Mouse (Mus musculus): ENCODE results near the gene Smco4. TPM values are rescaled to one million over a fixed set of nuclear protein-coding genes. Genes with fewer than 3 reads are reported as not detected.

The Smco4 gene
- polyA plus RNA-seq, 1 experiment from 2014 or later = 3.9 TPM

GRCm38 (mm10) chr9:15495921-15496577, 2.8 kb downstream of the Smco4 start:
- no peak for ATAC-seq (replicated peaks; ENCODE audit: low FRiP score, low read depth)
- Histone ChIP-seq H3K4me3 (replicated peaks; ENCODE audit: low read depth, low read length) (no peak overlapping the region), H3K4me2 (ENCODE audit: low read length) (no peak overlapping the region), H3K27me3 (ENCODE audit: insufficient read depth, low read length) (no peaks in the 10 kb centered on the region), H3K9me3 (replicated peaks; ENCODE audit: low read length) (no peaks in the 10 kb centered on the region), H3K9ac (ENCODE audit: low read depth, low read length) (0 out of 2 replicates have a peak overlapping the region, but pooled peaks have one; percentile 19), H3K4me1 (replicated peaks; ENCODE audit: insufficient read depth, low read length) (peaks cover 20% of the 10 kb centered on the region), H3K36me3 (ENCODE audit: insufficient read depth, low read length) (no peaks in the 10 kb centered on the region), H3K27ac (peak overlapping the region; percentile 71)
- no peak for DNase-seq (ENCODE audit: low spot score)
- TF ChIP-seq CTCF (IDR thresholded peaks at IDR 0.05; ENCODE audit: low read depth) = no peak
- WGBS = 35% methylated on average over 8 of the region's 8 CpGs

GRCm38 (mm10) chr9:15500025-15500424, 6.8 kb downstream of the Smco4 start:
- WGBS = 60% methylated on average over 5 of the region's 5 CpGs
- DNase-seq (ENCODE audit: low spot score) = no peak
- Histone ChIP-seq H3K36me3 (ENCODE audit: insufficient read depth, low read length) (no peaks in the 10 kb centered on the region), H3K9ac (ENCODE audit: low read depth, low read length) (no peak overlapping the region), H3K27ac (no peak overlapping the region), H3K4me2 (ENCODE audit: low read length) (no peak overlapping the region), H3K27me3 (ENCODE audit: insufficient read depth, low read length) (no peaks in the 10 kb centered on the region), H3K4me3 (replicated peaks; ENCODE audit: low read depth, low read length) (no peak overlapping the region), H3K9me3 (replicated peaks; ENCODE audit: low read length) (no peaks in the 10 kb centered on the region), H3K4me1 (replicated peaks; ENCODE audit: insufficient read depth, low read length) (peaks cover 39% of the 10 kb centered on the region)
- no peak for ATAC-seq (replicated peaks; ENCODE audit: low FRiP score, low read depth)
- TF ChIP-seq CTCF (IDR thresholded peaks at IDR 0.05; ENCODE audit: low read depth) = no peak

GRCm38 (mm10) chr9:15501319-15502256, 8.4 kb downstream of the Smco4 start:
- H3K36me3 ChIP-seq (ENCODE audit: insufficient read depth, low read length) = no peaks in the 10 kb centered on the region
- 80% methylated on average over 19 of the region's 19 CpGs for WGBS
- H3K4me2 ChIP-seq (ENCODE audit: low read length) = no peak overlapping the region
- H3K4me1 ChIP-seq (replicated peaks; ENCODE audit: insufficient read depth, low read length) = peaks cover 39% of the 10 kb centered on the region
- no peaks in the 10 kb centered on the region for H3K27me3 ChIP-seq (ENCODE audit: insufficient read depth, low read length)
- H3K4me3 ChIP-seq (replicated peaks; ENCODE audit: low read depth, low read length) = no peak overlapping the region
- DNase-seq (ENCODE audit: low spot score) = no peak
- no peak for ATAC-seq (replicated peaks; ENCODE audit: low FRiP score, low read depth)
- peak overlapping the region; percentile 43; the same call in 1 of the 2 replicates for H3K27ac ChIP-seq
- TF ChIP-seq CTCF (IDR thresholded peaks at IDR 0.05; ENCODE audit: low read depth) = no peak
- no peak overlapping the region for H3K9ac ChIP-seq (ENCODE audit: low read depth, low read length)
- no peaks in the 10 kb centered on the region for H3K9me3 ChIP-seq (replicated peaks; ENCODE audit: low read length)

GRCm38 (mm10) chr9:15502476-15502875, 9.2 kb downstream of the Smco4 start:
- no peak overlapping the region for H3K4me2 ChIP-seq (ENCODE audit: low read length)
- 51% methylated on average over 7 of the region's 7 CpGs for WGBS
- no peaks in the 10 kb centered on the region for H3K36me3 ChIP-seq (ENCODE audit: insufficient read depth, low read length)
- peaks cover 40% of the 10 kb centered on the region for H3K4me1 ChIP-seq (replicated peaks; ENCODE audit: insufficient read depth, low read length)
- DNase-seq (ENCODE audit: low spot score) = no peak
- no peak for TF ChIP-seq CTCF (IDR thresholded peaks at IDR 0.05; ENCODE audit: low read depth)
- no peak overlapping the region for H3K4me3 ChIP-seq (replicated peaks; ENCODE audit: low read depth, low read length)
- ATAC-seq (replicated peaks; ENCODE audit: low FRiP score, low read depth) = no peak
- no peaks in the 10 kb centered on the region for H3K27me3 ChIP-seq (ENCODE audit: insufficient read depth, low read length)
- H3K27ac ChIP-seq = peak overlapping the region; percentile 43
- H3K9me3 ChIP-seq (replicated peaks; ENCODE audit: low read length) = no peaks in the 10 kb centered on the region
- no peak overlapping the region for H3K9ac ChIP-seq (ENCODE audit: low read depth, low read length)

GRCm38 (mm10) chr9:15503307-15503706, 10.1 kb downstream of the Smco4 start:
- Histone ChIP-seq H3K4me3 (replicated peaks; ENCODE audit: low read depth, low read length) (no peak overlapping the region), H3K4me1 (replicated peaks; ENCODE audit: insufficient read depth, low read length) (peaks cover 44% of the 10 kb centered on the region), H3K27ac (peak overlapping the region; percentile 43), H3K36me3 (ENCODE audit: insufficient read depth, low read length) (no peaks in the 10 kb centered on the region), H3K9me3 (replicated peaks; ENCODE audit: low read length) (no peaks in the 10 kb centered on the region), H3K4me2 (ENCODE audit: low read length) (no peak overlapping the region), H3K9ac (ENCODE audit: low read depth, low read length) (no peak overlapping the region), H3K27me3 (ENCODE audit: insufficient read depth, low read length) (no peaks in the 10 kb centered on the region)
- no peak for DNase-seq (ENCODE audit: low spot score)
- no peak for ATAC-seq (replicated peaks; ENCODE audit: low FRiP score, low read depth)
- WGBS = 50% methylated on average over 10 of the region's 10 CpGs
- no peak for TF ChIP-seq CTCF (IDR thresholded peaks at IDR 0.05; ENCODE audit: low read depth)

GRCm38 (mm10) chr9:15503827-15504226, 10.6 kb downstream of the Smco4 start:
- no peak for DNase-seq (ENCODE audit: low spot score)
- Histone ChIP-seq H3K4me1 (replicated peaks; ENCODE audit: insufficient read depth, low read length) (peaks cover 44% of the 10 kb centered on the region), H3K27ac (peak overlapping the region; percentile 43; the same call in 1 of the 2 replicates), H3K36me3 (ENCODE audit: insufficient read depth, low read length) (no peaks in the 10 kb centered on the region), H3K4me2 (ENCODE audit: low read length) (no peak overlapping the region), H3K9ac (ENCODE audit: low read depth, low read length) (no peak overlapping the region), H3K9me3 (replicated peaks; ENCODE audit: low read length) (no peaks in the 10 kb centered on the region), H3K4me3 (replicated peaks; ENCODE audit: low read depth, low read length) (no peak overlapping the region), H3K27me3 (ENCODE audit: insufficient read depth, low read length) (no peaks in the 10 kb centered on the region)
- 43% methylated on average over 6 of the region's 6 CpGs for WGBS
- no peak for TF ChIP-seq CTCF (IDR thresholded peaks at IDR 0.05; ENCODE audit: low read depth)
- no peak for ATAC-seq (replicated peaks; ENCODE audit: low FRiP score, low read depth)
